Mouse (Mus musculus) midbrain, embryonic 10.5 days (tissue): ENCODE measurements at regions not wholly inside any gene's neighbourhood (a gene's known extent, or its start where the extent isn't known, plus 50 kb on each side); places are given as distances from the start of the nearest gene placed in this dataset.
A peak's percentile ranks its signal among the peaks of the same experiment; 100 is the strongest.

Experiments used
- DNase-seq: peaks from one replicate; pipeline ENCODE4 v3.0.0-alpha.2; 2017; ENCODE audit warnings: low spot score
- H3K27ac ChIP-seq: fragments of 300-500 bp; sonication (generic); replicated peaks from 2 replicates; pipeline ENCODE4 v1.5.1; 2016; ENCODE audit warnings: mild to moderate bottlenecking
- H3K27me3 ChIP-seq: fragments of 300-500 bp; sonication (generic); 2 replicates; pipeline ENCODE4 v1.6.1; 2016; ENCODE audit warnings: low read depth, mild to moderate bottlenecking; ENCODE audit not compliant: poor library complexity, severe bottlenecking
- H3K36me3 ChIP-seq: fragments of 300-500 bp; sonication (generic); 2 replicates; pipeline ENCODE4 v1.6.1; 2016; ENCODE audit warnings: mild to moderate bottlenecking, moderate library complexity
- H3K4me1 ChIP-seq: fragments of 300-500 bp; sonication (generic); 2 replicates; pipeline ENCODE4 v1.6.1; 2016
- H3K4me3 ChIP-seq: fragments of 300-500 bp; sonication (generic); 2 replicates; pipeline ENCODE4 v1.5.1; 2016; ENCODE audit warnings: mild to moderate bottlenecking, moderate library complexity
- H3K9me3 ChIP-seq: fragments of 300-500 bp; sonication (generic); replicated peaks from 2 replicates; pipeline ENCODE4 v1.6.1; 2016; ENCODE audit warnings: mild to moderate bottlenecking
- WGBS: fragments of 180-500 bp; shearing (Covaris S2); methylation state at CpG from one replicate; pipeline ENCODE4 v1.1.7; 2016; 5-methylcytosine and 5-hydroxymethylcytosine counted together

DNA sequence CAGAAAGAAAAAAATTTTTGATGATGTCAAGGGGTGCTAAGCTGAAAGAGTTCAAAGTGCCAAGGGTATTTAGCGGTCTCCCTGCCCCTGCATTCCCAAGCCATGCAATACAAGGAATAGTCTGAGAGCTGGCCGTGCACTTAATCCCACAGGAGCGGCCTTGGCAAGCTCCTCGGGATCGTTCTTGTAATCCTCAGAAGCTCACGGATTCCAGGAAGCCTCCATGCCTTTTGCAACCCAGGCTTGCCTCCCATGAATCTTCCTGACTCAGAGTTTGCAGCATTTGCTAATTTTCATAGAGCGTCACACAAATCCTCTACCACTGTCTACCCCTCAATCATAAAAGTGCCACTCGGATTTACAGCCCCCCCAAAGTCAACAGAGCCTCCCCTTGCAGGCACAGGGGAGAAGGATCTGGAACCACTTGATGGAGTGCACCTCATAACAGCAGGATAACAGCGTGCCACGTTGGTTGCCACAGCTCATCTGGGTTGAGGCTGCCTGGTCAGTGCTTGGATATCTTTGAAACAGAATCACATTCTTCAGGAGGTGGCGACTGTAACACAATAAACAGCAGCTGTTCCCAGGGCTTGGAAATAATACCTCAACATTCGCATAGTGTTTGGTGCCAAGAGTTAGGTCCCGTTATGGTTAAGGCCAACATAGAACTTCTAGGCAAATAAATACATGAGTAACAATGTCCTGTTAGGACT is 281.0 kb upstream of the Runx1 start:
- Histone ChIP-seq H3K4me1 (no peaks in the 10 kb centered on the region), H3K9me3 (no peaks in the 10 kb centered on the region)
- WGBS = 86% methylated on average over 13 of the region's 13 CpGs

DNA sequence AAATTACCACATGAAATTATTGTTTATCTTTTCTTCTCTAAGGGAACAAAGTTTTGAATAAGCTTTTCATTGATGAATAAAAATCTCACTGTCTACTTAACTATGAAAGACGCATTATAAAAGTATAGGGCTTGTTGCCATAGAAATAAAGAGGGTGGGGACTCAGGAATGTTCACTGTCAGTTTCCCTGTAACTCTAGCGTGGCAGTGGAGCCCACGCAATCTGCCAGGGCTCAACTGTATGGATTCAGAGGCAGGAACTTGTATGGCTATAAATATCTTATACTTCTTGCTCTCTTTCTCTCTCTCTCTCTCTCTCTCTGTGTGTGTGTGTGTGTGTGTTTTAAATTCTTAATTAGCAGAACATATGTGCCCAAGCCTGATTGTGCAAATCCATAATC is 276.2 kb upstream of the Runx1 start:
- no peaks in the 10 kb centered on the region for H3K36me3 ChIP-seq
- H3K4me3 ChIP-seq = no peak overlapping the region
- no peak overlapping the region for H3K27ac ChIP-seq
- no peak for DNase-seq
- no peaks in the 10 kb centered on the region for H3K4me1 ChIP-seq
- 91% methylated on average over 3 of the region's 3 CpGs for WGBS
- H3K9me3 ChIP-seq = no peaks in the 10 kb centered on the region
- no peaks in the 10 kb centered on the region for H3K27me3 ChIP-seq

More for the DNA sequence above, 281.0 kb upstream of the Runx1 start:
- Histone ChIP-seq H3K27ac (no peak overlapping the region), H3K27me3 (no peaks in the 10 kb centered on the region), H3K4me3 (no peak overlapping the region), H3K36me3 (no peaks in the 10 kb centered on the region)
- no peak for DNase-seq

DNA sequence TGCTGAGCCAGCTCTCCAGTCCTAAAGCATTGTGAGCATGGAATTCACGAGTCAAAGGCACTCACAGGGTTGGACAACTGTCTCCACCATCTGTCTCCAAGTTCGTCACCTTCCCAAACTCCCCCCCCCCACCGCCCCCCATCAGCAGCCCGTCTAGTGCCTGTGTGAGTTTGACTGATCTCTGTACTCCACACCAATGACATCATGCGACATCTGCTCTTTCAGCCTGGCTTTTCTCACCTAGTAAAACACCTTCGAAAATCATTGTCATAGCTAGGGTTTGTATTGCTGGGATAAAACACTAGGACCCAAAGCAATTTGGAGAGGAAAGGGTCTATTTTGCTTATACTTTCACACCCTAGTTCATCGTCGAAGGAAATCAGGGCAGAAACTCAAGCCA is 272.1 kb upstream of the Runx1 start:
- WGBS = 84% methylated on average over 8 of the region's 8 CpGs
- no peak overlapping the region for H3K27ac ChIP-seq
- DNase-seq = no peak

DNA sequence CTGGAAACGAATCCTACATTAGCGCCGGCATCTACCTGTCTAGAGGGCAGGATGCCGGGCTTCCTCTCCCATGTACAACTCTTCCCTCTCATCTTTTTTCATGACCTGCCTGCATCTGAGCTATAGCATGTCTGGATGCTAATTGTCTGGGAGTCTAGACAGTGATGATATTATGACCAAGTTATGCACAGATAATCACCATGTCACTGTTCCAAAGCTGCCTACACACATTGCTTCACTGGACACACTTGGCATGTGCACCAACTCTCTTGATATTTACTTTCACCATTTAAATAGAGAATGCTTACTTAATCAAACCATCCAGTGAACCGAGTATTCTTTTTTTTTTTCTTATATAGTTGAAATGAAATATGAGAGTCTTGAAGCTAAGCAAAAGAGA is 270.2 kb upstream of the Runx1 start:
- Histone ChIP-seq H3K9me3 (no peaks in the 10 kb centered on the region), H3K36me3 (no peaks in the 10 kb centered on the region), H3K4me3 (no peak overlapping the region), H3K4me1 (no peaks in the 10 kb centered on the region), H3K27ac (no peak overlapping the region), H3K27me3 (no peaks in the 10 kb centered on the region)
- no peak for DNase-seq
- WGBS = 94% methylated on average over 5 of the region's 5 CpGs

More for the DNA sequence above, 272.1 kb upstream of the Runx1 start:
- no peak overlapping the region for H3K4me3 ChIP-seq
- no peaks in the 10 kb centered on the region for H3K4me1 ChIP-seq
- H3K36me3 ChIP-seq = no peaks in the 10 kb centered on the region
- H3K9me3 ChIP-seq = no peaks in the 10 kb centered on the region
- H3K27me3 ChIP-seq = no peaks in the 10 kb centered on the region

DNA sequence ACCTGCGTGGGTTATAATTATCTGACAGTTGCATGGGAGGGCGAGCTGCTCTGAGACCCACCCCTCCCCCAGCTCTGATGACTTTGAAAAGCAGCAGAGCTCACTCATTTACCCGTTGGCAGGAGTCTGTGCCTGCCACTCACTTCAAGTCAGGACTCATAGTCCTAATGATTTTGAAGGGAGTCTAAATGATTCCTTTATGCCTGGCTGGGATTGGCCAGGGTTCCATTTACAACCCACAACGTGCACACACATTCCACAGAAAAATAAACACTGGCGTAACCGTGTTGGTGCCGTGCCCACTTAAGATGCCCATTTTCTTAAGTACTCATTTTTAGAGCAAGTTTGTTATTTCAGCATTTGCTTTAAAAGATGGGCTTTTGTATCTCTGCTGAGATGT is 266.8 kb upstream of the Runx1 start:
- H3K9me3 ChIP-seq = no peaks in the 10 kb centered on the region
- WGBS = 77% methylated on average over 7 of the region's 7 CpGs
- DNase-seq = no peak

DNA sequence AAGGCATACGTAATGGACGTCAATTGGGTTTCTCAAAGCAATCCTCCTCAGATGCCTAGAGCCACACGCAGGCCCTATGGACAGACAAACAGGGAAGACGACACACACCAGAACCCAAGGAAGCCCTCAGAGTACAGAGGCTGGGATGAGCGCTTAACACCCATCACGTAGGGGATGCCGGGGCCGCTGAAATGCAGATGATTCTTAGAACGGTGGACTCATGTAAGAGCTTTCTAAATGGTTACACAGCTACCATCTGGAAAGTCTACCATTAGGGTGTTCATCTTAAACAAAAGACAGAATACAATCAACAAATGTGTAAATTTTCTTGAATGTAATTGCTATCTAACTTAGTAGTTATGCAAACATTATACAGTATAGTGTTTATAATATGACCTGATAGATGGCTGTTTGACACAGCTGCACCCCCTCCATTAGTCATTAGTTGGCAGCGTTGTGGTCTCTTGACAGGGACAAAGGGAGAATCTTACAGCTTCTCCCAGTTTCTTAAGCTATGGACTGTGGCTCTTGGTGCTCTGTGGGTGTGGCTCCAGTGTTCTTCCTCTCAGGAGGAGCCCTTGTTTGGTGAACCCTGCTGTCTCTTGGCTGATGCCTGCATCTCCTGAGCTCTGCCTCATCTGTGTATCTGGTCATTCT is 259.4 kb upstream of the Runx1 start:
- H3K4me3 ChIP-seq = no peak overlapping the region
- WGBS = 91% methylated on average over 10 of the region's 10 CpGs
- 0 out of 2 replicates have a peak, but pooled peaks cover 4% of the 10 kb centered on the region for H3K27me3 ChIP-seq
- no peaks in the 10 kb centered on the region for H3K4me1 ChIP-seq
- no peak overlapping the region for H3K27ac ChIP-seq
- H3K9me3 ChIP-seq = no peaks in the 10 kb centered on the region
- DNase-seq = no peak
- no peaks in the 10 kb centered on the region for H3K36me3 ChIP-seq

More for the DNA sequence above, 266.8 kb upstream of the Runx1 start:
- no peak overlapping the region for H3K4me3 ChIP-seq
- no peaks in the 10 kb centered on the region for H3K27me3 ChIP-seq
- H3K36me3 ChIP-seq = no peaks in the 10 kb centered on the region
- no peaks in the 10 kb centered on the region for H3K4me1 ChIP-seq
- H3K27ac ChIP-seq = no peak overlapping the region

DNA sequence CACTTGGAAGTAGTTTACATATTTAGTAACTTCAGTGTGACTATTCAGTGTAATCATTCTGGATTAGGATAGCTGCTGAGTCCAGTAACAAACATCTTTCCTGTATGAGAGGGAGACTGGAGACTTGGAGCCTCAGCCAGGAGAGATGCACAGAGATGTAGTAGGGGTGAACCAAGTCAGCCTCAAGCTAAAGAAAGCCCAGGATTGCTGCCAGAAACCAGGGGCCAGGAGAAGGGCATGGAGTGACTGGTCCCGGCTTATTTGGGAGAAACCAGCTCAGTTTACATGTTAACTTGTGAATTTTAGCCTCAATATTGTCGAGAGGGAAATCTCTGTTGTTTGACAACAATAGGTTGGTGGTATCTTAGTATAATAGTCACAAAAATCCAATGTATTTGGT is 257.8 kb upstream of the Runx1 start:
- Histone ChIP-seq H3K9me3 (no peaks in the 10 kb centered on the region), H3K27ac (no peak overlapping the region), H3K36me3 (no peaks in the 10 kb centered on the region), H3K4me1 (peaks cover 10% of the 10 kb centered on the region), H3K27me3 (0 out of 2 replicates have a peak, but pooled peaks cover 4% of the 10 kb centered on the region), H3K4me3 (no peak overlapping the region)
- WGBS = 73% methylated on average over 2 of the region's 2 CpGs
- DNase-seq = no peak

DNA sequence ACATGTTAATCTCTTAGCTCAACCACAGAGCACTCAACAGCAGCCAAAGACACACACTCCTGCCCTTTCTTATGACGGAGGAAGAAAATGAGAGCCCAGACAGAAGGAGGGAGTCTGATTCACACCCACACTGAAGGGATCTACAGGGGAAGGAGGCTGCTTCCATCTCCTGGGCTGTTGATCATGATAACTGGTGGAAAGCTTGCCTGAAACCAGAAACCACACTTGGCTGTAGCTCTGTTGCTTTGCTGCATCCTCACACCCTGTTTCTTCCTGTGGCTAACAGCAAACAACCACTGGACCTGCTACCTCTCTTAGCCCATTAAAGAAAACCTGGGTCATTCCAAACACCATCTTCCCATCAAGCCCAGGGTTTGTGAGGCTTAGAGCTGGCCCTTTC is 257.2 kb upstream of the Runx1 start:
- 0 out of 2 replicates have a peak, but pooled peaks cover 4% of the 10 kb centered on the region for H3K27me3 ChIP-seq
- H3K4me1 ChIP-seq = peaks cover 10% of the 10 kb centered on the region
- no peak for DNase-seq
- no peak overlapping the region for H3K27ac ChIP-seq
- H3K36me3 ChIP-seq = no peaks in the 10 kb centered on the region
- 96% methylated on average over 1 of the region's 1 CpGs for WGBS
- H3K4me3 ChIP-seq = no peak overlapping the region
- H3K9me3 ChIP-seq = no peaks in the 10 kb centered on the region

DNA sequence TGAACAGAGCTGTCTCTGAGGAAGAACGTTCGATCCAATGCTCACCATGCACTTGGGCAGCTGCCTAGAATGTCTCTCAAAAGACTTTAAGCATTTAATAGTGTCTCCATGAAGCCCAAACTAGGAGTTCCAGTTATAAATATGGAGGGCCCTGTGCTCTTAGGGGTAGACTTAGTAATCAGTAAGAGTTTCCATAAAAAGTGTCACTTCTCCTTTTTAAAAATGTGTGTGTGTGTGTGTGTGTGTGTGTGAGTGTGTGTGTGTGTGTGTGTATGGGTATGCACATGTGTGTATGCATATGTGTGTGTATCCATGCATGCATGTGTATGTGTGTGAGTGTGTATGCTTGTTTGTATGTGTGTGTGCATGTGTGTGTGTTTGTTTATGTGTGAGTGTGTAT is 255.6 kb upstream of the Runx1 start:
- no peaks in the 10 kb centered on the region for H3K36me3 ChIP-seq
- no peak overlapping the region for H3K27ac ChIP-seq
- 91% methylated on average over 2 of the region's 2 CpGs for WGBS
- no peak overlapping the region for H3K4me3 ChIP-seq
- no peaks in the 10 kb centered on the region for H3K9me3 ChIP-seq
- 0 out of 2 replicates have a peak, but pooled peaks cover 4% of the 10 kb centered on the region for H3K27me3 ChIP-seq
- no peak for DNase-seq
- H3K4me1 ChIP-seq = peaks cover 10% of the 10 kb centered on the region

DNA sequence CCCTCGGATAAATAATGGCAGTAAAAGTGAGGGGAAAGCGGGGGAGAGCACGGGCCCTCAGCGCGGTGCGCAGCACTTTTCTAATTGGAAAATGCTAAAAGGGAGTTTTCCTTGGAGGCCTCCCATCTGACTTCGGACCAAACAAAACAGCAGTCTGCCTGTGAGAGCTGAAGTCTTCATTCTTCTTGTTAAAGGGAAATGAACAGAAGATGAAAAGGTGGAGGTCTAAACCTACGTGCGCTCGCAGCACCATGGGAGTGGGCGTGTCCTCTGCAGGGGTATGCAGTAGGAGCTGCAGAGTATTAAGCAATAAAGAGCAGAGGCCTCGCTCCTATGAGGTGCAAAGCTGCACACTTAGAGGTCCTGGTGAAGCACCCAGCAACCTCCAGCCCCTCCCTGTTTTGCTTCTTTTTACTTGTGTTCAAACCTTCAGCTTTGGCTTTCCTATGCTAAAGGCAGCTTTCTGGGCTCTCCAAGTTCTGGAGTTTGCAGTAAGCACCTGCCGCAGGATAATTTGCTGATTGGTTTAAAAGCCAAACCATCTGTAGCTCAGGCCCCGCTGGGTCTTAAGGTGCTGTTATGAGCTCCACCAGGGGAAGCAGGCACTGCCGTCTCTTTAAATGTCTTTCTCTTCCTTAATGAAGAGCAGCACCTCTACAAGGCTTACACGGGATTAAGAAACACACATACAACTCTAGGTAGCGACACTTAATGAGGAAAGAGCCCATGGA is 253.9 kb upstream of the Runx1 start:
- Histone ChIP-seq H3K27ac (no peak overlapping the region), H3K27me3 (peaks cover 4% of the 10 kb centered on the region; the same call in 1 of the 2 replicates), H3K4me3 (peak overlapping the region; percentile 28; the same call in 1 of the 2 replicates), H3K36me3 (no peaks in the 10 kb centered on the region), H3K4me1 (peaks cover 10% of the 10 kb centered on the region), H3K9me3 (no peaks in the 10 kb centered on the region)
- WGBS = 49% methylated on average over 17 of the region's 17 CpGs
- no peak for DNase-seq

DNA sequence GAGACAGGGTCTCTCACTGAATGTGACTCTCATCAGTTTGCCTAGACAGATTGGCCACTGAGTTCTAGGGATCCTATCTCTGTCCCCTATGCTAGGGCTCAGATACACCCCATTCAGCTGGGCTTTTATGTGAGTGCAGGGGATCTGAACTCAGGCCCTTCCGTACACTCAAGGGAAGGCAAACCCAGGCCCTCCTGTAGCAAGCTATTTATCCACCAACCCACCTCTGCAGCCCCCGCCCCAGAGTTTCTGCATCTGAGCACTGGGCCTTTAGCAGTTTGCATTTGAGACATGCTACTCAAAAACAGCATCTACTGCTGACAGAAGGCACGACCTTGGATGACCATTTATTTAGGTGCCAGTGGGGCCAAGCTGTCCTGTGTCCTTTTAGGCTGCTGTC is 253.0 kb upstream of the Runx1 start:
- 77% methylated on average over 3 of the region's 3 CpGs for WGBS
- no peak overlapping the region for H3K4me3 ChIP-seq
- no peaks in the 10 kb centered on the region for H3K36me3 ChIP-seq
- peaks cover 10% of the 10 kb centered on the region for H3K4me1 ChIP-seq
- H3K27ac ChIP-seq = no peak overlapping the region
- DNase-seq = no peak
- H3K27me3 ChIP-seq = peaks cover 4% of the 10 kb centered on the region; the same call in 1 of the 2 replicates
- no peaks in the 10 kb centered on the region for H3K9me3 ChIP-seq

DNA sequence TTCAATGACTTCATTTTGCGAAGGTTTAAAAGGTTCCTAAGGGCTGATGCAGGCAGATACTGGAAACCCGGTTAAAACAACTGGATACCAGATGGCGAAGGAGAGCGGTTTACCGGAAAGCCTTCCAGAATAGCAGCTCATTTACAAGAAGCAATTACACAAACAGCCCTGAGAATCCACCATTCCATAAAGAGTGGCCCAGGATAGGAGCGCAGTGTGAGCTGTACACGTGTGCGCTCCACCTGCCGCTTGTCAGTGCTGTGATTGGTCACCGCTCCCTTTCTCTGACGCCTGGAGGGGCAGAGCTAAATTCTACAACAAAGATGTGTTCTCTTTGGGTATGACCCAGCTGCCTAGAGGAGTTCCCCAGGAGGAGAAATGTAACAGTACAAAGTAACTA is 249.5 kb upstream of the Runx1 start:
- no peak overlapping the region for H3K27ac ChIP-seq
- H3K4me3 ChIP-seq = no peak overlapping the region
- no peak for DNase-seq
- WGBS = 91% methylated on average over 11 of the region's 11 CpGs
- H3K36me3 ChIP-seq = no peaks in the 10 kb centered on the region
- peaks cover 10% of the 10 kb centered on the region for H3K4me1 ChIP-seq
- no peaks in the 10 kb centered on the region; the same call in 1 of the 2 replicates for H3K27me3 ChIP-seq
- H3K9me3 ChIP-seq = no peaks in the 10 kb centered on the region

DNA sequence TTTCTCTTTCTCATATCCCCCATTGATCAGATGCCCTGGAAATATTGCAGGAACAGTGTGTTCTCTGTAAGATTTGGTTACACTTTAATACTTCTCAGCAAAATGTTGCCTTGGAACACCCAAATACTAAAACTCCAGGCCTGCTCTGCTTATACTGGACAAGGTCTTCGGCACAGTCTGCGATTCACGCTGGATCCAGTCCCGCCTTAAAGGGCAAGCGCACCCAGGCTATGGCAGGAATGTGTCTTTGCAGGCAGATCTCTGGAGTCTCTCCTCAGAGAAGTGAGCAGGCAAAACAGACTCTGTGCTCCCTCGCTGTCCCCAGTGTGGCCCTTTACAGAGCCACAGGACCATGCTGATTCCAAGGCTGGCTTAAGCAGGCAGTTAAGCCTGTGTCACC is 246.2 kb upstream of the Runx1 start:
- WGBS = 71% methylated on average over 6 of the region's 6 CpGs
- no peaks in the 10 kb centered on the region for H3K4me1 ChIP-seq
- no peak for DNase-seq
- H3K4me3 ChIP-seq = no peak overlapping the region
- no peaks in the 10 kb centered on the region for H3K9me3 ChIP-seq
- H3K27ac ChIP-seq = no peak overlapping the region
- no peaks in the 10 kb centered on the region for H3K36me3 ChIP-seq
- no peaks in the 10 kb centered on the region; the same call in 1 of the 2 replicates for H3K27me3 ChIP-seq
